Mouse (Mus musculus): ENCODE results near the gene Txlna.
A peak's percentile ranks its signal among the peaks of the same experiment; 100 is the strongest.

Txlna gene

GRCm38 (mm10) chr4:129586943-129587342 lies 53.9 kb downstream of the Txlna start:
- DNase-seq = no peak

GRCm38 (mm10) chr4:129585773-129586172 lies 55.1 kb downstream of the Txlna start:
- no peak for DNase-seq

- DNase-seq = peak; percentile 76
Observed at GRCm38 (mm10) chr4:129584884-129585608, 55.8 kb downstream of the Txlna start.

DNA sequence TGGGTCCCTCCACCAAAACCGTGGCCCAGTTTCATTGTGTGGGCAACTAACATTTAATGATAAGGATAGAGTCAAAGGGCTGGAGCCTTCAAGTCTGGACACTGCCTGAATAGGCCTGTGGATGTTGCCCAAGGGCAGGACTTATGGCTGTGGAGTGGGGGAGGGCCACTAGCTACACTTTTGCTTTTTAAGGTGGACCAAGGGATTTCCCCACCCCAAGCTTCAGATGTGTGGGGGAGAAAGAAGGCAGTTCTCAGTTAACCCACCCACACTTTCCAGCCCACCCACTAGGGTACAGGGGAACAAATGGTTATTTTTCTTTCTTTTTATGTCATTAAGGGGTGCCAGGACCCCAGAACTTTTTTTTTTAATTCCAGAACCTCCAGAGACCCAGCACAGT lies 56.5 kb downstream of the Txlna start:
- DNase-seq = no peak

DNA sequence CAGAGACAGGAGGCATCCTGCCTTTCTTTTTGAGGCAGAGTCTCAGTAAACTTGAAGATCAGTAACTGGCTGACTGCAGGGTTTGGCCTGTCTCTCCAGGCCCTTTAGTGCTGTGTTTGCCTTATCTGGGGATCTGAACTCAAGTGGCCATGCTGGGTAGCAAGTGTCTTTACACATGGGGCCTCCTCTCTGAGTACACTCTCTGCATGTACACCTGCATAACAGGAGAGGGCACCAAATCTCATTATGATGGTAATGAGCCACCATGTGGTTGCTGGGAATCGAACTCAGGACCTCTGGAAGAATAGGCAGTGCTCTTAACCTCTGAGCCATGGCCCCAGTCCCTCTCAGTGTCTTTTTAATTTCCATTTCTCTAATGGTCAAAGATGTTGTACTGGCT lies 58.6 kb downstream of the Txlna start:
- no peak for DNase-seq

GRCm38 (mm10) chr4:129580347-129580746 lies 60.5 kb downstream of the Txlna start:
- peak; percentile 42 for DNase-seq

GRCm38 (mm10) chr4:129578466-129578865 lies 62.4 kb downstream of the Txlna start, which contains the start of gene Fam167b:
Gene Fam167b (minus strand): TSS chr4:129578549.
- DNase-seq = no peak

GRCm38 (mm10) chr4:129577688-129578087 lies 63.2 kb downstream of the Txlna start:
- no peak for DNase-seq

GRCm38 (mm10) chr4:129576863-129577491 lies 63.9 kb downstream of the Txlna start:
- DNase-seq = peak; percentile 35
